Mouse (Mus musculus): ENCODE measurements around the gene Pard3b. TPM values are rescaled to one million over a fixed set of nuclear protein-coding genes. Genes with fewer than 3 reads are reported as not detected.

Gene Pard3b
- polyA plus RNA-seq, 1 experiment from 2014 or later: 23.2 TPM

- H3K9ac ChIP-seq: no peak overlapping the region
- H3K4me3 ChIP-seq (replicated peaks): no peak overlapping the region
- H3K27me3 ChIP-seq: no peaks in the 10 kb centered on the region
- ATAC-seq (ENCODE audit: insufficient number of reproducible peaks, low FRiP score, low TSS enrichment, low read depth): no peak
- 53% methylated on average over 17 of the region's 17 CpGs for WGBS
- H3K4me1 ChIP-seq: no peaks in the 10 kb centered on the region
- H3K36me3 ChIP-seq: no peaks in the 10 kb centered on the region
- H3K27ac ChIP-seq (replicated peaks): no peak overlapping the region
- H3K9me3 ChIP-seq (replicated peaks): no peaks in the 10 kb centered on the region
- no peak overlapping the region for H3K4me2 ChIP-seq (replicated peaks)
Observed at GRCm38 (mm10) chr1:62429333-62430182, 790.9 kb downstream of the Pard3b start.

GRCm38 (mm10) chr1:62431054-62431453 is 792.4 kb downstream of the Pard3b start:
- H3K9ac ChIP-seq: no peak overlapping the region
- H3K4me2 ChIP-seq (replicated peaks): no peak overlapping the region
- WGBS: 89% methylated on average over 6 of the region's 6 CpGs
- no peak overlapping the region for H3K4me3 ChIP-seq (replicated peaks)
- 0 out of 2 replicates have a peak, but pooled peaks cover 3% of the 10 kb centered on the region for H3K4me1 ChIP-seq
- ATAC-seq (ENCODE audit: insufficient number of reproducible peaks, low FRiP score, low TSS enrichment, low read depth): no peak
- no peaks in the 10 kb centered on the region for H3K9me3 ChIP-seq (replicated peaks)
- H3K27me3 ChIP-seq: no peaks in the 10 kb centered on the region
- H3K27ac ChIP-seq (replicated peaks): no peak overlapping the region
- no peaks in the 10 kb centered on the region for H3K36me3 ChIP-seq

- Histone ChIP-seq H3K36me3 (no peaks in the 10 kb centered on the region), H3K27ac (replicated peaks) (no peak overlapping the region), H3K27me3 (no peaks in the 10 kb centered on the region), H3K4me1 (0 out of 2 replicates have a peak, but pooled peaks cover 3% of the 10 kb centered on the region), H3K4me3 (replicated peaks) (no peak overlapping the region), H3K4me2 (replicated peaks) (no peak overlapping the region), H3K9me3 (replicated peaks) (no peaks in the 10 kb centered on the region), H3K9ac (no peak overlapping the region)
- 70% methylated on average over 5 of the region's 5 CpGs for WGBS
- ATAC-seq (ENCODE audit: insufficient number of reproducible peaks, low FRiP score, low TSS enrichment, low read depth): no peak
Observed at GRCm38 (mm10) chr1:62433891-62434290, 795.3 kb downstream of the Pard3b start.

GRCm38 (mm10) chr1:62435844-62436243 is 797.2 kb downstream of the Pard3b start:
- Histone ChIP-seq H3K27me3 (no peaks in the 10 kb centered on the region), H3K4me2 (replicated peaks) (no peak overlapping the region), H3K4me1 (0 out of 2 replicates have a peak, but pooled peaks cover 3% of the 10 kb centered on the region), H3K9ac (no peak overlapping the region), H3K4me3 (replicated peaks) (no peak overlapping the region), H3K36me3 (no peaks in the 10 kb centered on the region), H3K27ac (replicated peaks) (no peak overlapping the region), H3K9me3 (replicated peaks) (no peaks in the 10 kb centered on the region)
- 54% methylated on average over 9 of the region's 9 CpGs for WGBS
- ATAC-seq (ENCODE audit: insufficient number of reproducible peaks, low FRiP score, low TSS enrichment, low read depth): no peak

GRCm38 (mm10) chr1:62436304-62436703 is 797.7 kb downstream of the Pard3b start:
- Histone ChIP-seq H3K4me1 (0 out of 2 replicates have a peak, but pooled peaks cover 3% of the 10 kb centered on the region), H3K27me3 (no peaks in the 10 kb centered on the region), H3K36me3 (no peaks in the 10 kb centered on the region), H3K4me2 (replicated peaks) (no peak overlapping the region), H3K4me3 (replicated peaks) (no peak overlapping the region), H3K9me3 (replicated peaks) (no peaks in the 10 kb centered on the region), H3K27ac (replicated peaks) (no peak overlapping the region), H3K9ac (no peak overlapping the region)
- ATAC-seq (ENCODE audit: insufficient number of reproducible peaks, low FRiP score, low TSS enrichment, low read depth): no peak
- WGBS: 50% methylated on average over 3 of the region's 3 CpGs

- 45% methylated on average over 3 of the region's 3 CpGs for WGBS
- no peak overlapping the region for H3K4me3 ChIP-seq (replicated peaks)
Observed at GRCm38 (mm10) chr1:62437493-62437892, 798.9 kb downstream of the Pard3b start.

GRCm38 (mm10) chr1:62444406-62444805 is 805.8 kb downstream of the Pard3b start:
- Histone ChIP-seq H3K4me2 (replicated peaks) (no peak overlapping the region), H3K27ac (replicated peaks) (no peak overlapping the region), H3K9me3 (replicated peaks) (no peaks in the 10 kb centered on the region), H3K36me3 (no peaks in the 10 kb centered on the region), H3K4me3 (replicated peaks) (no peak overlapping the region), H3K4me1 (peaks cover 8% of the 10 kb centered on the region; the same call in 1 of the 2 replicates), H3K9ac (no peak overlapping the region), H3K27me3 (no peaks in the 10 kb centered on the region)
- ATAC-seq (ENCODE audit: insufficient number of reproducible peaks, low FRiP score, low TSS enrichment, low read depth): no peak
- 59% methylated on average over 3 of the region's 3 CpGs for WGBS

More at GRCm38 (mm10) chr1:62437493-62437892, 798.9 kb downstream of the Pard3b start:
- H3K9me3 ChIP-seq (replicated peaks): no peaks in the 10 kb centered on the region
- 0 out of 2 replicates have a peak, but pooled peaks cover 3% of the 10 kb centered on the region for H3K4me1 ChIP-seq
- H3K27ac ChIP-seq (replicated peaks): no peak overlapping the region
- no peak overlapping the region for H3K9ac ChIP-seq
- H3K27me3 ChIP-seq: no peaks in the 10 kb centered on the region
- H3K4me2 ChIP-seq (replicated peaks): no peak overlapping the region
- ATAC-seq (ENCODE audit: insufficient number of reproducible peaks, low FRiP score, low TSS enrichment, low read depth): no peak
- no peaks in the 10 kb centered on the region for H3K36me3 ChIP-seq

GRCm38 (mm10) chr1:62446818-62447217 is 808.2 kb downstream of the Pard3b start:
- ATAC-seq (ENCODE audit: insufficient number of reproducible peaks, low FRiP score, low TSS enrichment, low read depth): no peak
- Histone ChIP-seq H3K4me2 (replicated peaks) (no peak overlapping the region), H3K9me3 (replicated peaks) (no peaks in the 10 kb centered on the region), H3K27me3 (no peaks in the 10 kb centered on the region), H3K9ac (no peak overlapping the region), H3K4me3 (replicated peaks) (no peak overlapping the region), H3K36me3 (no peaks in the 10 kb centered on the region), H3K4me1 (peaks cover 11% of the 10 kb centered on the region; the same call in 1 of the 2 replicates), H3K27ac (replicated peaks) (no peak overlapping the region)
- 24% methylated on average over 1 of the region's 1 CpGs for WGBS

DNA sequence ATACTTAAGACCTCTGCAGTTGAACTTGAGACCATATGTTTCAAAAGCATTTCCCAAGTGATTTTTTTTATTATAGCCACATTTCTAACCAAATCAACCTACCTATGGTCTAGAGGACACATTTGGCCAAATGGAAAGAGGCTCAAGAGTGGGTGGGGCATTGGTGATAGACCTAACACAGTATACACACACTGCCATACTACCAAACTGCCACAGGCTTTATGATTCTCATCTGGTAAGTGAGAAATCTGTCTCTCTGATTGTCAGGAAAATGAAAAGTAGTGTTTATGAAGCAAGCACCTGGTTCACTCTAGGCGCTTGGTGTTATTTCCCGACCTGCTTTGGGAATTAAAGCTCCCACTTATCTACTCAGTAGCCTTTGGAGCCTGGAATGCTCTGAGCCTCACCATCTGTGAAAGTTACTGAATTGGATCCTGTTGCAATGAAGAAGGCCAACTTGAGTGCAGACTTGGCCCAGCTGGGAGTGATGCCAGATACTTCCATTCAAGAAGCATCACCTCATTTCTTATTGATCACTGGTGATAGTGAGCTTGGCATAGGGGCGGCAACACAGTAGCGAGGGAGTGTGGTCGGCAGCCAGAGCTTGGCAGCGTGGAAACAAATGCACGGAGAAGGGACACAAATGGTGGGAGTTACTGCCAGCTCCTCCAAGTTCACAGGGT is 810.7 kb downstream of the Pard3b start:
- Histone ChIP-seq H3K4me1 (peaks cover 11% of the 10 kb centered on the region; the same call in 1 of the 2 replicates), H3K9ac (no peak overlapping the region), H3K27me3 (no peaks in the 10 kb centered on the region), H3K27ac (replicated peaks) (no peak overlapping the region; the same call in 1 of the 2 replicates), H3K4me3 (replicated peaks) (no peak overlapping the region), H3K9me3 (replicated peaks) (no peaks in the 10 kb centered on the region), H3K36me3 (no peaks in the 10 kb centered on the region), H3K4me2 (replicated peaks) (no peak overlapping the region)
- WGBS: 68% methylated on average over 7 of the region's 7 CpGs
- no peak for ATAC-seq (ENCODE audit: insufficient number of reproducible peaks, low FRiP score, low TSS enrichment, low read depth)

GRCm38 (mm10) chr1:62465536-62465935 is 826.9 kb downstream of the Pard3b start:
- no peak for ATAC-seq (ENCODE audit: insufficient number of reproducible peaks, low FRiP score, low TSS enrichment, low read depth)
- Histone ChIP-seq H3K9ac (no peak overlapping the region), H3K9me3 (replicated peaks) (no peaks in the 10 kb centered on the region), H3K27ac (replicated peaks) (no peak overlapping the region), H3K4me3 (replicated peaks) (no peak overlapping the region), H3K36me3 (no peaks in the 10 kb centered on the region), H3K4me2 (replicated peaks) (no peak overlapping the region), H3K27me3 (no peaks in the 10 kb centered on the region), H3K4me1 (no peaks in the 10 kb centered on the region)
- 70% methylated on average over 8 of the region's 8 CpGs for WGBS

DNA sequence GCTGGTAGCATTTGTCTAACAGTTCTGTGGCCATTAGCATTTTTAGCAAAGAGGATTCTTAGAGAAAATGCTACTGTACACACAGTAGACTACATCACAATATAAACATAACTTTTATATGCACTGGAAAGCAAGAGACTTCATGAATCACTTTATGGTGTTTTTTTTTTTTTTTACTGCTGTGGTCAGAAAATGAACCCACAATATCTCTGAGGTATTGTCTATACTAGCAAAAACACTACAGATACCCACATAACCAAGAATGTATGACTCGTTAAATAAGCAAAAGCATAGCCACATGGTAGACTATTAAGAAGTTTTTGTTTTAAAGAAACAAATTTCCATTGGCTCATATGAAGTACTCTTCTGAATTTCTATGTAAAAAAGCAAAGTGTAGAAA is 827.9 kb downstream of the Pard3b start:
- Histone ChIP-seq H3K4me3 (replicated peaks) (no peak overlapping the region), H3K36me3 (no peaks in the 10 kb centered on the region), H3K9me3 (replicated peaks) (no peaks in the 10 kb centered on the region), H3K9ac (no peak overlapping the region), H3K27me3 (no peaks in the 10 kb centered on the region), H3K27ac (replicated peaks) (no peak overlapping the region), H3K4me1 (no peaks in the 10 kb centered on the region), H3K4me2 (replicated peaks) (no peak overlapping the region)
- no peak for ATAC-seq (ENCODE audit: insufficient number of reproducible peaks, low FRiP score, low TSS enrichment, low read depth)
- WGBS: 75% methylated on average over 1 of the region's 1 CpGs
